9 mouse cellular contexts compared by ENCODE assay signal in the genomic region with DNA sequence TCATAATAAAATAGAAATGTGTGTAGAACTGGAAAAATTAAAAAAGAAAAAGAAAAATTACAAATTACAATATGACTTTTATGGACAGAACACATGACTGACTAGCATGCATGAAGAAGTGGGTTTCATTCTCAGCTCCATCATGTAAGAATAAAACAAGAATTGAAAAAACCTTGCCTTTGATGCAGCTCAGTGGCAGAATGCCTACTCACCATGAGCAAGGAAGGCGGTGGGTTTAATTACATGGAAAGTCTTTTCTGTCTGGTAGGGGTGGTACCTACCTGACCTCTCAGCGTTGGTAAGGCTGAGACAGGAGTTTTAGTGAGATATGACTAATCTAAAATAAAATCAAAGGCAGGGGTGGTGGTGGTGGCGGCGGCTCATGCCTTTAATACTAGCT. TPM values are rescaled to one million over a fixed set of nuclear protein-coding genes. Genes with fewer than 3 reads are reported as not detected.
DNase-seq lines count a peak whose midpoint lies in the region; ATAC-seq and TF ChIP-seq lines count a peak whose summit lies in the region.
"Had no signal": no experiment of that assay in that cellular context is flagged by ENCODE, and none has a peak within 500 bp of the region (broad histone marks: within the 10 kb centered on the region; RNA-seq: fewer than 3 reads in every experiment).

No protein-coding gene starts in this region.

- no peak for TF ChIP-seq POLR2A in MEL (IDR thresholded peaks at IDR 0.05; ENCODE audit: control insufficient read depth in 1 of 2, insufficient read depth in 1 of 2, low read depth in 1 of 2, low read length in 2 of 2, poor library complexity in 1 of 2)

- TF ChIP-seq RAD21 in MEL (IDR thresholded peaks at IDR 0.05; ENCODE audit: low read depth, low read length): no peak

- peak overlapping the region; percentile 72 for H3K4me2 ChIP-seq in heart, embryonic 14.5 days (ENCODE audit: low read length)
- H3K4me2 ChIP-seq in hindbrain, embryonic 12.5 days (replicated peaks): peak overlapping the region; percentile 65
- peak overlapping the region; percentile 56 for H3K4me2 ChIP-seq in midbrain, embryonic 13.5 days (replicated peaks)

- H3K4me1 ChIP-seq in heart, embryonic 14.5 days (ENCODE audit: control insufficient read depth in 2 of 2, insufficient read depth in 2 of 2, low read length in 2 of 2): peaks cover 2 to 8% of the 10 kb centered on the region in 2 experiments; a peak in 3 of 4 replicates
- 0 out of 4 replicates have a peak, but pooled peaks cover 0 to 5% of the 10 kb centered on the region in 2 experiments for H3K4me1 ChIP-seq in MEL (ENCODE audit: control insufficient read depth in 1 of 2, insufficient read depth in 2 of 2, low read length in 2 of 2)
- H3K4me1 ChIP-seq in hindbrain, embryonic 12.5 days: peaks cover 11% of the 10 kb centered on the region
- H3K4me1 ChIP-seq in midbrain, embryonic 13.5 days (replicated peaks): peaks cover 10% of the 10 kb centered on the region

- peak overlapping the region in 1 of 2 experiments; percentile 64; a peak in 2 of 4 replicates for H3K4me3 ChIP-seq in heart, embryonic 14.5 days (ENCODE audit: control insufficient read depth in 1 of 2, insufficient read depth in 1 of 2, low read depth in 1 of 2, low read length in 2 of 2)
- peak overlapping the region; percentile 44 to 82 for H3K4me3 ChIP-seq in MEL (ENCODE audit: control insufficient read depth in 1 of 2, insufficient read depth in 1 of 2, low read depth in 2 of 2, low read length in 2 of 2)
- H3K4me3 ChIP-seq in hindbrain, embryonic 12.5 days: peak overlapping the region; percentile 24
- peak overlapping the region; percentile 49 for H3K4me3 ChIP-seq in midbrain, embryonic 13.5 days (replicated peaks)

- no peaks in the 10 kb centered on the region for H3K27me3 ChIP-seq in heart, embryonic 14.5 days (ENCODE audit: control insufficient read depth, insufficient read depth, low read length)
- peaks cover 1 to 2% of the 10 kb centered on the region in 2 experiments; a peak in 2 of 4 replicates for H3K27me3 ChIP-seq in MEL (ENCODE audit: control insufficient read depth in 1 of 2, insufficient read depth in 2 of 2, low read length in 2 of 2)
- H3K27me3 ChIP-seq in hindbrain, embryonic 12.5 days: no peaks in the 10 kb centered on the region
- no peaks in the 10 kb centered on the region for H3K27me3 ChIP-seq in midbrain, embryonic 13.5 days

- peaks cover 5% of the 10 kb centered on the region; the same call in 1 of the 2 replicates for H3K79me2 ChIP-seq in MEL (ENCODE audit: control insufficient read depth, insufficient read depth, low read length, poor library complexity)

- H3K9me3 ChIP-seq in heart, embryonic 14.5 days (ENCODE audit: control insufficient read depth, low read length): no peaks in the 10 kb centered on the region
- H3K9me3 ChIP-seq in MEL (replicated peaks; ENCODE audit: insufficient read depth, low read length): no peaks in the 10 kb centered on the region
- 0 out of 2 replicates have a peak, but pooled peaks cover 3% of the 10 kb centered on the region for H3K9me3 ChIP-seq in hindbrain, embryonic 12.5 days (replicated peaks)
- H3K9me3 ChIP-seq in midbrain, embryonic 13.5 days: no peaks in the 10 kb centered on the region

- intact Hi-C loops in heart, postnatal 10 days (cut with DNase I): no loop called here

- no peak for TF ChIP-seq EP300 in MEL (IDR thresholded peaks at IDR 0.05; ENCODE audit: low read depth in 1 of 2, low read length in 2 of 2)

- H3K27ac ChIP-seq in heart, embryonic 14.5 days (replicated peaks in 1 of 2; ENCODE audit: control insufficient read depth in 1 of 2, insufficient read depth in 1 of 2, low read depth in 2 of 2, low read length in 2 of 2): no peak overlapping the region
- no peak overlapping the region for H3K27ac ChIP-seq in MEL (ENCODE audit: control insufficient read depth, low read depth, low read length)
- no peak overlapping the region for H3K27ac ChIP-seq in hindbrain, embryonic 12.5 days
- no peak overlapping the region for H3K27ac ChIP-seq in midbrain, embryonic 13.5 days

- H3K36me3 ChIP-seq in heart, embryonic 14.5 days (ENCODE audit: control insufficient read depth, insufficient read depth, low read length): no peaks in the 10 kb centered on the region
- H3K36me3 ChIP-seq in MEL (ENCODE audit: control insufficient read depth in 1 of 2, insufficient read depth in 2 of 2, low read length in 2 of 2): no peaks in the 10 kb centered on the region; a peak in 1 of 4 replicates
- no peaks in the 10 kb centered on the region for H3K36me3 ChIP-seq in hindbrain, embryonic 12.5 days
- H3K36me3 ChIP-seq in midbrain, embryonic 13.5 days: peaks cover 14% of the 10 kb centered on the region

- ATAC-seq in heart, embryonic 14.5 days (ENCODE audit: insufficient number of reproducible peaks, insufficient read depth, low FRiP score, low read depth): no peak
- no peak for ATAC-seq in hindbrain, embryonic 12.5 days (ENCODE audit: low FRiP score)
- ATAC-seq in midbrain, embryonic 13.5 days: no peak

- peak overlapping the region; percentile 90 for H3K9ac ChIP-seq in heart, embryonic 14.5 days (ENCODE audit: low read length)
- peak overlapping the region; percentile 35 for H3K9ac ChIP-seq in MEL (ENCODE audit: control insufficient read depth, low read depth, low read length, poor library complexity, severe bottlenecking)
- peak overlapping the region; percentile 41; the same call in 1 of the 2 replicates for H3K9ac ChIP-seq in hindbrain, embryonic 12.5 days
- H3K9ac ChIP-seq in midbrain, embryonic 13.5 days (replicated peaks): peak overlapping the region; percentile 42

- DNase-seq in heart, postnatal 10 days: no peak
- DNase-seq in MEL (ENCODE audit: low read depth, low spot score): peak; percentile 51
- DNase-seq in spleen, adult 12 weeks (ENCODE audit: low spot score): no peak
- DNase-seq in adrenal gland, adult 2 months: no peak
- DNase-seq in layer of hippocampus, adult 9-11 months: no peak

- no peak for TF ChIP-seq CTCF in MEL (IDR thresholded peaks at IDR 0.05 in 2 of 3, conservative IDR thresholded peaks at IDR 0.05 in 1 of 3; ENCODE audit: control insufficient read depth in 1 of 3, insufficient read depth in 1 of 3, low read depth in 2 of 3, low read length in 3 of 3, poor library complexity in 1 of 3, severe bottlenecking in 1 of 3)

- 76% methylated on average over 4 of the region's 4 CpGs for WGBS in heart, embryonic 14.5 days
- WGBS in hindbrain, embryonic 12.5 days: 75% methylated on average over 4 of the region's 4 CpGs
- WGBS in midbrain, embryonic 13.5 days: 72% methylated on average over 4 of the region's 4 CpGs

TF ChIP-seq in MEL, 35 proteins besides CTCF, POLR2A, EP300 and RAD21:
- no peak for TF ChIP-seq NRF1 (IDR thresholded peaks at IDR 0.05; ENCODE audit: insufficient read depth, low read depth, low read length, poor library complexity, severe bottlenecking)
- 0 out of 2 replicates have a peak, but pooled peaks have one; percentile 5 for TF ChIP-seq ZNF384 (IDR thresholded peaks at IDR 0.05; ENCODE audit: low read depth, low read length)
- no peak for TF ChIP-seq HCFC1 (IDR thresholded peaks at IDR 0.05; ENCODE audit: low read depth, low read length)
- no peak for TF ChIP-seq ELF1 (IDR thresholded peaks at IDR 0.05; ENCODE audit: low read depth, low read length)
- 0 out of 2 replicates have a peak, but pooled peaks have one; percentile 11 for TF ChIP-seq TCF12 (IDR thresholded peaks at IDR 0.05; ENCODE audit: low read depth, low read length)

RNA-seq across cellular contexts. Expression of a gene that starts 1.3 kb away (rescaled TPM):
- polyA plus RNA-seq in heart, embryonic 14.5 days (2014; fragmentation: Nextera tagmentation; extraction: Ambion mirVana): 12.9 and 14.4 TPM in 2 replicates
- 1 to 10 TPM; 4.4 to 4.5 TPM for total RNA-seq in heart, postnatal 10 days (2021)
- 4.6 and 5.5 TPM in 2 replicates for total RNA-seq in MEL (2012; rRNA removed)
- 1 to 10 TPM in 1 of 2 experiments, not detected in 1; 8.8 TPM for polyA plus RNA-seq in MEL (2012; ENCODE audit: insufficient read depth in 1 of 2, insufficient read length in 2 of 2, low read depth in 1 of 2, low replicate concordance in 2 of 2, missing spikeins in 1 of 2)
- 21.0 and 26.1 TPM in 2 replicates for polyA plus RNA-seq in hindbrain, embryonic 12.5 days (2016; fragmentation: Nextera tagmentation; extraction: Ambion mirVana)
- polyA plus RNA-seq in midbrain, embryonic 13.5 days (2015; fragmentation: Nextera tagmentation; extraction: Ambion mirVana): 30.1 and 31.2 TPM in 2 replicates
- total RNA-seq in adrenal gland, adult 2 months (2021): 1 to 10 TPM; 3.6 to 8.3 TPM
- polyA plus RNA-seq in adrenal gland, adult 2 months (2012; rRNA removed): 2.5 and 4.1 TPM in 2 replicates

RNA-seq across cellular contexts. Expression of a gene that starts 30.5 kb away (rescaled TPM):
- polyA plus RNA-seq in heart, embryonic 14.5 days (2014; fragmentation: Nextera tagmentation; extraction: Ambion mirVana): not detected in 2 replicates
- not detected for total RNA-seq in heart, postnatal 10 days (2021)
- not detected in 2 replicates for total RNA-seq in MEL (2012; rRNA removed)
- not detected for polyA plus RNA-seq in MEL (2012; ENCODE audit: insufficient read depth in 1 of 2, insufficient read length in 2 of 2, low read depth in 1 of 2, low replicate concordance in 2 of 2, missing spikeins in 1 of 2)
- polyA plus RNA-seq in hindbrain, embryonic 12.5 days (2016; fragmentation: Nextera tagmentation; extraction: Ambion mirVana): not detected in 2 replicates
- polyA plus RNA-seq in midbrain, embryonic 13.5 days (2015; fragmentation: Nextera tagmentation; extraction: Ambion mirVana): not detected in 2 replicates
- not detected for total RNA-seq in adrenal gland, adult 2 months (2021)
- not detected in 2 replicates for polyA plus RNA-seq in adrenal gland, adult 2 months (2012; rRNA removed)
- polyA plus RNA-seq: kidney, adult 2 months had no signal

RNA-seq across cellular contexts. Expression of a gene that starts 54.4 kb away (rescaled TPM):
- polyA plus RNA-seq in heart, embryonic 14.5 days (2014; fragmentation: Nextera tagmentation; extraction: Ambion mirVana): 0.09 TPM in 1 of 2 replicates, not detected in the other
- under 1 TPM; 0.10 to 0.20 TPM for total RNA-seq in heart, postnatal 10 days (2021)
- not detected in 2 replicates for total RNA-seq in MEL (2012; rRNA removed)
- not detected for polyA plus RNA-seq in MEL (2012; ENCODE audit: insufficient read depth in 1 of 2, insufficient read length in 2 of 2, low read depth in 1 of 2, low replicate concordance in 2 of 2, missing spikeins in 1 of 2)
- polyA plus RNA-seq in hindbrain, embryonic 12.5 days (2016; fragmentation: Nextera tagmentation; extraction: Ambion mirVana): 0.08 TPM in 1 of 2 replicates, not detected in the other
- polyA plus RNA-seq in midbrain, embryonic 13.5 days (2015; fragmentation: Nextera tagmentation; extraction: Ambion mirVana): not detected in 2 replicates
- total RNA-seq in adrenal gland, adult 2 months (2021): 1 to 10 TPM in 1 of 2 experiments, under 1 TPM in 1; 0.84 to 1.2 TPM
- polyA plus RNA-seq in adrenal gland, adult 2 months (2012; rRNA removed): 0.12 and 0.15 TPM in 2 replicates

Comparison
In these comparisons a context has a peak if more than half of its experiments do, and no peak if none do; other contexts are left out.
1. H3K9ac ChIP-seq: peak in every context shown above with its lines; median percentile 90 in heart, embryonic 14.5 days; 42 in midbrain, embryonic 13.5 days; 41 in hindbrain, embryonic 12.5 days; 35 in MEL.